Comparison of ENCODE assay signal across 13 mouse cellular contexts in the genomic region with DNA sequence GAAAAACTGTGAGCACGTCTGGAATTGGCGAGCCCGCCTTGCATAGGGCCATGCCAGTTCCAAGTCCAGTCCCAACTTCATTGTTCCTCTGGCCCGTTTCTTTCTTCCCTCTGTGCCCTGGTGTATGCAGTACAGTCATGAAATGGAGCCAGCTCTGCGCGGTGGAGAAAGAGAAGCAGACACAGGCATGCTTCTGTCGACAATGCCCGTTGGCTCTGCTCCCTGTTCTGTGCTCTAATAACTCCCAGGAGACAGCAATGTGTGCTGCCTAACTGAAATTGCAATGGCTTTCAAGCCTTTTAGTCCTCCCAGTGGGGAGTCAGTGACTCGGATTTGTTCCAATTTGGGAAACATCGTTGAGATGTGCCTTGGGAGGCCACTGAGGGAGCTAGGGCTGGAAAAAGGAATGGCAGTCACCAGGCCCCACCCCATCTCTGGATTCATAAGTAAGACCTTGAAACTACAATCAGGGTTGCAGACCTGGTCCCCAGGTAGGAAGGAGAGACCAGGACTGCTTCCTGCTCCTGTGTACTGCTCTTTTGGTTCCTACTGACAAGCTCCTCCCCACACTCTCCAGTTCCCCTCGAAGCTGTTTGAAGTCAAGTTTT. TPM values are rescaled to one million over a fixed set of nuclear protein-coding genes. Genes with fewer than 3 reads are reported as not detected.
DNase-seq lines count a peak whose midpoint lies in the region; ATAC-seq and TF ChIP-seq lines count a peak whose summit lies in the region.
"Had no signal": no experiment of that assay in that cellular context is flagged by ENCODE, and none has a peak within 500 bp of the region (broad histone marks: within the 10 kb centered on the region; RNA-seq: fewer than 3 reads in every experiment).

No protein-coding gene starts in this region.

- H3K27ac ChIP-seq in limb, embryonic 14.5 days (replicated peaks; ENCODE audit: low read depth, low read length) = 0 out of 2 replicates have a peak overlapping the region, but pooled peaks have one; percentile 38
- no peak overlapping the region for H3K27ac ChIP-seq in limb, embryonic 10.5 days
- H3K27ac ChIP-seq in midbrain, embryonic 16.5 days (ENCODE audit: low read length) = no peak overlapping the region
- H3K27ac ChIP-seq: limb, embryonic 15.5 days; stomach, embryonic 15.5 days had no signal

- H3K4me1 ChIP-seq in limb, embryonic 14.5 days (ENCODE audit: control insufficient read depth, insufficient read depth, low read length) = no peaks in the 10 kb centered on the region
- no peaks in the 10 kb centered on the region for H3K4me1 ChIP-seq in limb, embryonic 10.5 days
- H3K4me1 ChIP-seq in midbrain, embryonic 16.5 days (ENCODE audit: control insufficient read depth, insufficient read depth, low read length) = no peaks in the 10 kb centered on the region
- H3K4me1 ChIP-seq: stomach, embryonic 15.5 days had no signal

- no peaks in the 10 kb centered on the region for H3K36me3 ChIP-seq in limb, embryonic 14.5 days (ENCODE audit: control insufficient read depth, insufficient read depth, low read length)
- no peaks in the 10 kb centered on the region for H3K36me3 ChIP-seq in limb, embryonic 10.5 days
- no peaks in the 10 kb centered on the region for H3K36me3 ChIP-seq in midbrain, embryonic 16.5 days (ENCODE audit: control insufficient read depth, insufficient read depth, low read length)
- H3K36me3 ChIP-seq: limb, embryonic 15.5 days; stomach, embryonic 15.5 days had no signal

- DNase-seq in frontal cortex, adult 2 months (ENCODE audit: extremely low spot score in 1 of 2, low spot score in 1 of 2) = no peak
- no peak for DNase-seq in limb, embryonic 14.5 days (ENCODE audit: low spot score)
- no peak for DNase-seq in limb, embryonic 10.5 days (ENCODE audit: low spot score)
- peak; percentile 40 for DNase-seq in brain, embryonic 18.5 days (ENCODE audit: low read depth, low spot score)
- no peak for DNase-seq in T-cell, adult 2 months (ENCODE audit: low spot score)
- DNase-seq: kidney, postnatal 36 days; lung, postnatal 10 days had no signal

- no peaks in the 10 kb centered on the region for H3K9me3 ChIP-seq in limb, embryonic 14.5 days (ENCODE audit: control insufficient read depth, low read length)
- no peaks in the 10 kb centered on the region for H3K9me3 ChIP-seq in limb, embryonic 10.5 days (replicated peaks)
- no peaks in the 10 kb centered on the region for H3K9me3 ChIP-seq in midbrain, embryonic 16.5 days (replicated peaks; ENCODE audit: control insufficient read depth, low read length, poor library complexity, severe bottlenecking)
- H3K9me3 ChIP-seq: limb, embryonic 15.5 days; stomach, embryonic 15.5 days had no signal

- no peak for TF ChIP-seq POLR2A in limb, embryonic 14.5 days (IDR thresholded peaks at IDR 0.05; ENCODE audit: borderline replicate concordance, extremely low read depth, insufficient read depth, insufficient read length)

- ATAC-seq in frontal cortex, adult (ENCODE audit: low TSS enrichment) = peak; percentile 41; the same call in 1 of the 2 replicates
- peak; percentile 47; the same call in 1 of the 2 replicates for ATAC-seq in limb, embryonic 14.5 days (ENCODE audit: low FRiP score, low read depth)
- ATAC-seq in midbrain, embryonic 16.5 days = peak; percentile 83
- ATAC-seq: inflammation-experienced regulatory T-cells, adult 6 months had no signal

- WGBS in limb, embryonic 14.5 days = 66% methylated on average over 11 of the region's 11 CpGs
- 91% methylated on average over 11 of the region's 11 CpGs for WGBS in limb, embryonic 10.5 days
- WGBS in midbrain, embryonic 16.5 days = 56% methylated on average over 11 of the region's 11 CpGs

- no peaks in the 10 kb centered on the region for H3K27me3 ChIP-seq in limb, embryonic 14.5 days (ENCODE audit: control insufficient read depth, insufficient read depth, low read length)
- no peaks in the 10 kb centered on the region for H3K27me3 ChIP-seq in limb, embryonic 10.5 days (ENCODE audit: low read depth, poor library complexity, severe bottlenecking)
- no peaks in the 10 kb centered on the region for H3K27me3 ChIP-seq in midbrain, embryonic 16.5 days (ENCODE audit: control insufficient read depth, insufficient read depth, low read depth, low read length)
- H3K27me3 ChIP-seq: limb, embryonic 15.5 days; stomach, embryonic 15.5 days had no signal

- no peak overlapping the region for H3K4me2 ChIP-seq in limb, embryonic 14.5 days (replicated peaks; ENCODE audit: low read depth, low read length, severe bottlenecking)
- no peak overlapping the region for H3K4me2 ChIP-seq in midbrain, embryonic 16.5 days (ENCODE audit: low read length)
- H3K4me2 ChIP-seq: limb, embryonic 15.5 days; stomach, embryonic 15.5 days had no signal

- H3K4me3 ChIP-seq in limb, embryonic 14.5 days (replicated peaks; ENCODE audit: low read length) = no peak overlapping the region
- no peak overlapping the region for H3K4me3 ChIP-seq in limb, embryonic 10.5 days
- H3K4me3 ChIP-seq in midbrain, embryonic 16.5 days (ENCODE audit: low read depth, low read length) = no peak overlapping the region
- H3K4me3 ChIP-seq: erythroblast, embryonic 14.5 days; limb, embryonic 15.5 days; stomach, embryonic 15.5 days had no signal

- no peak overlapping the region for H3K9ac ChIP-seq in limb, embryonic 14.5 days (ENCODE audit: low read depth, low read length, severe bottlenecking)
- no peak overlapping the region for H3K9ac ChIP-seq in midbrain, embryonic 16.5 days (ENCODE audit: low read depth, low read length)
- H3K9ac ChIP-seq: limb, embryonic 15.5 days; stomach, embryonic 15.5 days had no signal

RNA-seq across cellular contexts. Expression of gene Nampt, which starts 58.7 kb away (rescaled TPM):
- polyA plus RNA-seq in frontal cortex, adult 2 months (2012; rRNA removed) = 30.5 and 35.7 TPM in 2 replicates
- polyA plus RNA-seq in limb, embryonic 14.5 days (2012; rRNA removed) = 12.5 and 15.8 TPM in 2 replicates
- 18.4 and 19.4 TPM in 2 replicates for polyA plus RNA-seq in limb, embryonic 14.5 days (2014; fragmentation: Nextera tagmentation; extraction: Ambion mirVana)
- polyA plus RNA-seq in limb, embryonic 10.5 days (2016; fragmentation: Nextera tagmentation; extraction: Ambion mirVana) = 32.3 and 37.6 TPM in 2 replicates
- 35.7 and 37.0 TPM in 2 replicates for polyA plus RNA-seq in midbrain, embryonic 16.5 days (2015; fragmentation: Nextera tagmentation; extraction: Ambion mirVana)
